Mouse (Mus musculus): Measurements from ENCODE around the gene Adgre5. TPM values are rescaled to one million over a fixed set of nuclear protein-coding genes. Genes with fewer than 3 reads are reported as not detected.
A peak's percentile ranks its signal among the peaks of the same experiment; 100 is the strongest.

The Adgre5 gene
- polyA plus RNA-seq, 1 experiment from 2014 or later: 40.7 TPM

DNA sequence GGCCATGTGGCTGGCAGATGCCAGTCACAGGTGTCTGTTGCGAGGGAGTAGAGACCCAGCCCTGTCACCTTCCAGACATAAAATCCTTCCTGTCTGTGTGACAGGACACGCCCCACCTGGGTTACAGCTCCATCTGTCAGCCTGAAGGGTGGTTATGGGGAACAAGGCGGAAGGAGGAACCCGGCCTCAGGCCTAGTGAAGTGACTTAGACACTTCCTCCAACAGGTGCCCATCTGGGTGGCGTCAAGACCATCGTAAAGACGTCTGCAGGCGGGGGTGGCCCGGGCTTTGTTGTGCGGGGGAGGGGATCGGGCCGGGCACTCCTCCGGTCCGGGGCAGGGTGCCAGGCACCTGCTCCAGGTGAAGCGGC lies 42.9 kb downstream of the Adgre5 start:
- peak overlapping the region; percentile 75 for H3K4me3 ChIP-seq (ENCODE audit: low read length)
- no peaks in the 10 kb centered on the region for H3K27me3 ChIP-seq (ENCODE audit: insufficient read depth, low read length)
- H3K36me3 ChIP-seq (ENCODE audit: insufficient read depth, low read length): no peaks in the 10 kb centered on the region
- H3K4me1 ChIP-seq (ENCODE audit: insufficient read depth, low read length): peaks cover 52% of the 10 kb centered on the region
- H3K4me2 ChIP-seq (replicated peaks; ENCODE audit: low read depth, low read length): peak overlapping the region; percentile 92
- 0 out of 2 replicates have a peak, but pooled peaks cover 3% of the 10 kb centered on the region for H3K9me3 ChIP-seq (ENCODE audit: low read length)
- H3K27ac ChIP-seq (ENCODE audit: low read length): peak overlapping the region; percentile 92
- peak; percentile 24 for ATAC-seq (ENCODE audit: low FRiP score, low TSS enrichment)
- WGBS: under 1% methylated on average over 15 of the region's 15 CpGs
- H3K9ac ChIP-seq (replicated peaks; ENCODE audit: low read length): peak overlapping the region; percentile 95

DNA sequence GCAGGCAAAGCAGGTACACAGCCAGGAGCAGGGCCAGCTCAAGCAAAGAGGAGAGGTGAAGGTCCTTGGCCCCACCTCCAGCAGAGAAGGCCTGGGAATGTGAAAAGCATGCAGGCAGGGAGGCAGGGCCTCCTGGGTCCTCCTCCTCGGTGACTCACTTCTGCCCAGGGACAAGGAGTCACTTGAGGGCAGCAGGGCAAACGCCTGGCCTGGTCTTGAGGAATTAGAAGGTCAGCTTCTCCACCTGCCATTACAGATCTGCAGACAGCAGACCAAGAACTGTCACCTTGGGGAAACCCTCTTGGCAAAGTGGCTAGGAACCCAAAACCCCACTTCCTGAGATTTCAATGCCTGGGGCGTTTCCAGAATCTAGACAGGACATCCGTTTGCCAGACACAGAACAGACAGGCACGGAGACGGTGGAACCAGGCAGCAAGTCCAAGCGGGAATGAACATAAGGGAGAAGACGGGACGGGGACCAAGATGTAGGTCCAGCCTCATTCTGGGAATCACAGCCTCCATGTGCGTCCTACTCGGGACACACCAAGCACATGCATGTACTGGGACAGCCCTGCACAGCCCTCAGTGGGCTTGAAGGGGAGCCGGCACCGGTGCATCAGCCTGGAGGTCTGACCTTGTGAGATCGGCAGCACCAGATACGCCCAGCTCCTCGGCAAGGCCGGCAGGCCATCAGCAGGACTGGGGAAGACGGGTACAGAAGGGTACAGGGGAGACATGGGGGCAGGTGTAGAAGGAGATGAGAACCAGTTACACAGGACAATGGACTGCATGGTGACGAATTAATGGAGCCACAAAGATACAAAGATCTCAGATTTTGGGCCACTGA lies 43.5 kb downstream of the Adgre5 start:
- peak overlapping the region; percentile 92 for H3K4me2 ChIP-seq (replicated peaks; ENCODE audit: low read depth, low read length)
- WGBS: 29% methylated on average over 19 of the region's 19 CpGs
- ATAC-seq (ENCODE audit: low FRiP score, low TSS enrichment): no peak
- H3K4me1 ChIP-seq (ENCODE audit: insufficient read depth, low read length): peaks cover 52% of the 10 kb centered on the region
- no peaks in the 10 kb centered on the region for H3K27me3 ChIP-seq (ENCODE audit: insufficient read depth, low read length)
- peaks cover under 1% of the 10 kb centered on the region; the same call in 1 of the 2 replicates for H3K36me3 ChIP-seq (ENCODE audit: insufficient read depth, low read length)
- H3K4me3 ChIP-seq (ENCODE audit: low read length): peak overlapping the region; percentile 75
- H3K27ac ChIP-seq (ENCODE audit: low read length): peak overlapping the region; percentile 92
- H3K9ac ChIP-seq (replicated peaks; ENCODE audit: low read length): peak overlapping the region; percentile 95
- 0 out of 2 replicates have a peak, but pooled peaks cover 3% of the 10 kb centered on the region for H3K9me3 ChIP-seq (ENCODE audit: low read length)

DNA sequence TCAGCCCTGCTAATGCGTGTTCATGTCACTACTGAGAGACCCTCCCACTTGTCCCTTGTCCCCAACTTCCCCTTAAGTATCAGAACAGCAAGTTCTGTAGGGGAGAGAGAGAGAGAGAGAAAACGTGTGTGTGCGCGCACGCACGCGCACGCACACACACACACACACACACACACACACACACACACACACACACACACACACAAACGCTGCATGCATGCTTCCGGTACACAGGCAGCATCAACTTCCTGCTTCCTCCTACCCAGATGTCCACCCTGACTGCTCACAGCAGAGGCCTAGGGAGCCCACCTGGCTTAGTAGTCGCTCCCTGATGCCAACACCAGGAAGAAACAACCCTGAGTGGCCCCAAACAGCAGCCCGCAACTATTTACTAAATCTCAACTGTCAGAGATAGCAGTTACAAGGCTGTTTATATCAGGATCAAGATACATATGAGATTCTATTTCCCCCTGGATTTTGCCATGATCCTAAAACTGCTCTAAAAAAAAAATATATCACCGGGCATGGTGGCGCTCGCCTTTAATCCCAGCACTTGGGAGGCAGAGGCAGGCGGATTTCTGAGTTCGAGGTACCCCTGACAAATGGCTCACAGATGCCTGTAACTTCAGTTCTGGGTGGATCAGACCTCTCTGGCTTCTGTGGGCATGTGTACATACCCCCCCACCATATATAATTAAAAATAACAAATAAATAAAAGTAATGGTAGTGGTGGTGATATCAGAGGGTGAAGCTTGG lies 45.6 kb downstream of the Adgre5 start:
- Histone ChIP-seq H3K36me3 (ENCODE audit: insufficient read depth, low read length) (peaks cover 21% of the 10 kb centered on the region), H3K27me3 (ENCODE audit: insufficient read depth, low read length) (no peaks in the 10 kb centered on the region), H3K4me2 (replicated peaks; ENCODE audit: low read depth, low read length) (no peak overlapping the region), H3K27ac (ENCODE audit: low read length) (peak overlapping the region; percentile 12; the same call in 1 of the 2 replicates), H3K4me3 (ENCODE audit: low read length) (no peak overlapping the region), H3K9ac (replicated peaks; ENCODE audit: low read length) (no peak overlapping the region), H3K9me3 (ENCODE audit: low read length) (no peaks in the 10 kb centered on the region), H3K4me1 (ENCODE audit: insufficient read depth, low read length) (peaks cover 52% of the 10 kb centered on the region)
- ATAC-seq (ENCODE audit: low FRiP score, low TSS enrichment): no peak
- WGBS: 84% methylated on average over 9 of the region's 17 CpGs

DNA sequence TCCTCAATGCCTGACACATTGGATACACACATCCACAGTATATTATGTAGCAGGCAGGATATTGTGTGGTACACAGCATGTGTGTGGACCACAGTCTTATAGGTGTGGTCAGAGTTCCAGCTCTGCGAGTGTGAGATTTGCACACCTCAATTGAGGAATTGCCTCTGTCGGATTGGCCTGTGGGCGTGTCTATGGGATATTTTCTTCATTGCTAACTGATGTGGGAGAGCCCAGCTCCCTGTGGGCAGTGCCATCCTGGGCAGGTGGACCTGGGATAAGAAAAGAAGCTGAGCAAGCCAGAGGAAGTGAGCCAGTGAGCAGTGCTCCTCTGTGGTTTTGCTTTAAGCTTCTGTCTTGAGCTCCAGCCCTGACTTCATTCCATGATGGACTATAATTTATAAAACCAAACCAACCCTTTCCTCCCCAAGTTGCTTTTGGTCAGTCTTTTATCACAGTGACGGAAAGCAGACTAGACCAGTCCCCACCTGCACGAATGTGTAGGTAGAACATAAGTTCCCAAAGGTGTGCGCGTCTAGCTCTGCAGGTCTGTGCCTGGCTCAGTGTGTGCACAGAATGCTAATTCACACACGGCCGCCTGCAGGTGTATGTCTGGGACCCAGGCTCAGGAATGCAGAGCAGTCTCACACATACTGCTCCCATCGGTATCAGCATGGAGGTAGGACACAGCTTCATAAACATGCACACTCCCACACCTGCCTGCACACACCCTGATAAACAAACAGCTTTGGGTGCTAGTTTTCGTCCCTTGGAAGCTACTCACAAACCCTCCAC lies 46.6 kb downstream of the Adgre5 start:
- peak; percentile 20 for ATAC-seq (ENCODE audit: low FRiP score, low TSS enrichment)
- WGBS: 72% methylated on average over 11 of the region's 11 CpGs

DNA sequence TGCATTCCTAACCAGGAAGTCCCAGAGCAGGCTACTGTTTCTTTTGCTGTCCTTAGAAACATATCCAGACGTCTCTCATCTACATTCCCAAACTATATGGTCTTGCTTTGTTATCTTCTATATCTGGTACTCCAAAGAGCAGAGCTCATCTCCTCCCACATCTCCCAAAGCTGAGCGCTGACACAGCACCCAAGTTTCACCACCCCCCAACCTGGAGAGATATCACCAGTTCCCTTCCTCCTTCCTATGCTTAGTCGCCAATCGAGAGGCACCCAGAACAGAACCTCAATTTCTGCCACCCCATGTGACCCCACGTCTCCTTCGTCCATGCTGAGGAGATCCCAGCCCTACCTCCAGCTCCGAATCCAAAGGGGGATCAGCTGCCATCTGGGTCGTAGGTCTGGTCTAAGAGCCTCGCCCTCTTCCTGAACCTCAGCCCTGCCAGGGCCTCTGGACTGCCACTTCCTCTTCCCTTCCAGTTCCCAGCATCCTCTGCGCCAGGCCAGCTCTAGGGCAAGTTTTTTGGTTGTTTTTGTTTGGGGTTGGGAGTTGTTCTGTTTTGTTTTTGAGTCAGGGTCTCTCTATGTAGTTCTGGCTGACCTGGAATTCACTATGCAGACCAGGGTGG lies 47.4 kb downstream of the Adgre5 start:
- Histone ChIP-seq H3K36me3 (ENCODE audit: insufficient read depth, low read length) (peaks cover 27% of the 10 kb centered on the region), H3K27ac (ENCODE audit: low read length) (peak overlapping the region; percentile 45; the same call in 1 of the 2 replicates), H3K9ac (replicated peaks; ENCODE audit: low read length) (no peak overlapping the region), H3K4me2 (replicated peaks; ENCODE audit: low read depth, low read length) (no peak overlapping the region), H3K9me3 (ENCODE audit: low read length) (no peaks in the 10 kb centered on the region), H3K4me3 (ENCODE audit: low read length) (no peak overlapping the region), H3K27me3 (ENCODE audit: insufficient read depth, low read length) (no peaks in the 10 kb centered on the region), H3K4me1 (ENCODE audit: insufficient read depth, low read length) (peaks cover 40% of the 10 kb centered on the region)
- no peak for ATAC-seq (ENCODE audit: low FRiP score, low TSS enrichment)
- WGBS: 68% methylated on average over 10 of the region's 10 CpGs

More for the DNA sequence above, 46.6 kb downstream of the Adgre5 start:
- H3K4me2 ChIP-seq (replicated peaks; ENCODE audit: low read depth, low read length): no peak overlapping the region
- H3K36me3 ChIP-seq (ENCODE audit: insufficient read depth, low read length): peaks cover 26% of the 10 kb centered on the region
- no peak overlapping the region for H3K9ac ChIP-seq (replicated peaks; ENCODE audit: low read length)
- H3K4me1 ChIP-seq (ENCODE audit: insufficient read depth, low read length): peaks cover 43% of the 10 kb centered on the region
- H3K9me3 ChIP-seq (ENCODE audit: low read length): no peaks in the 10 kb centered on the region
- no peak overlapping the region for H3K4me3 ChIP-seq (ENCODE audit: low read length)
- H3K27me3 ChIP-seq (ENCODE audit: insufficient read depth, low read length): no peaks in the 10 kb centered on the region
- peak overlapping the region; percentile 45; the same call in 1 of the 2 replicates for H3K27ac ChIP-seq (ENCODE audit: low read length)

DNA sequence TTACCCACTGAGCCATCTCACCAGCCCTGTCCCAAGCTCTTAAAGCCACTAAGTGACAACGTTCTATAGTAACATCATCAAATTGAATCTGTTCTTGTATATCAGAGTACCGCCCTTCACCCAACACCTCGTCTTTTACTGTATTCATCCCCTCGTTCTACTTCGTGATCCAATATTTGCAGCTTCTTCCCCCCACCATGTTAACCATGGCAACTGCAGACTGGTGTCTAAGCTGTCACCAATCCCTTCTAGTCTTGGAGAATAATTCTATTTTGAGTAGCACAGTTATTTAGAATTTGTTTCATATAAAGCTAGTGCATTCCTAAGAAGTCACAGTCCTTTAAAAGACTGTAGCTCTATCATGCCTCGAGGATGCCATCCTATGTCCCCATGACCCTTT lies 51.9 kb downstream of the Adgre5 start:
- WGBS: 88% methylated on average over 6 of the region's 6 CpGs
- Histone ChIP-seq H3K36me3 (ENCODE audit: insufficient read depth, low read length) (peaks cover 51% of the 10 kb centered on the region), H3K4me1 (ENCODE audit: insufficient read depth, low read length) (peaks cover 8% of the 10 kb centered on the region), H3K9ac (replicated peaks; ENCODE audit: low read length) (no peak overlapping the region), H3K27ac (ENCODE audit: low read length) (no peak overlapping the region), H3K27me3 (ENCODE audit: insufficient read depth, low read length) (no peaks in the 10 kb centered on the region), H3K4me2 (replicated peaks; ENCODE audit: low read depth, low read length) (no peak overlapping the region), H3K4me3 (ENCODE audit: low read length) (no peak overlapping the region), H3K9me3 (ENCODE audit: low read length) (no peaks in the 10 kb centered on the region)
- no peak for ATAC-seq (ENCODE audit: low FRiP score, low TSS enrichment)

DNA sequence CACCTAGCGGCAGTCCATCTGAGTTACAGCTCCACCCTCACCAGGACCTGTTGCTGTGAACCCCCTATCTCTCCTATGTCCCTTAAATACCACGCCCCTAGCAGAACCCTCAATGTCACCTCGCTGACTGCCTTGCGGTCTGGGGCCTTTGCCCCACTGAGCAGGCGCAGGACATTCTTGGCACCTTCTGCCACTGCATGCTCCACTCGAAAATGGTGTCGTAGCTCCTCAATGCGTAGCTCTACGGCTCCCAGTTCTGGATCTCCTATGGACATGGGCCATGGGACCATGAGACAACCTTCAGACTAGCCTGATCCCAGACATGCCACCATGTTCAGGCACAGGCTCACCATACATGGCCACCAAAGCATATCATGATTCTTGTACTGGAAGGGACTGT lies 56.6 kb downstream of the Adgre5 start:
- no peak overlapping the region for H3K4me2 ChIP-seq (replicated peaks; ENCODE audit: low read depth, low read length)
- no peaks in the 10 kb centered on the region for H3K27me3 ChIP-seq (ENCODE audit: insufficient read depth, low read length)
- no peak overlapping the region for H3K4me3 ChIP-seq (ENCODE audit: low read length)
- no peak for ATAC-seq (ENCODE audit: low FRiP score, low TSS enrichment)
- no peak overlapping the region for H3K27ac ChIP-seq (ENCODE audit: low read length)
- no peaks in the 10 kb centered on the region for H3K9me3 ChIP-seq (ENCODE audit: low read length)
- no peak overlapping the region for H3K9ac ChIP-seq (replicated peaks; ENCODE audit: low read length)
- WGBS: 92% methylated on average over 9 of the region's 9 CpGs
- H3K4me1 ChIP-seq (ENCODE audit: insufficient read depth, low read length): 0 out of 2 replicates have a peak, but pooled peaks cover 7% of the 10 kb centered on the region
- H3K36me3 ChIP-seq (ENCODE audit: insufficient read depth, low read length): peaks cover 47% of the 10 kb centered on the region

DNA sequence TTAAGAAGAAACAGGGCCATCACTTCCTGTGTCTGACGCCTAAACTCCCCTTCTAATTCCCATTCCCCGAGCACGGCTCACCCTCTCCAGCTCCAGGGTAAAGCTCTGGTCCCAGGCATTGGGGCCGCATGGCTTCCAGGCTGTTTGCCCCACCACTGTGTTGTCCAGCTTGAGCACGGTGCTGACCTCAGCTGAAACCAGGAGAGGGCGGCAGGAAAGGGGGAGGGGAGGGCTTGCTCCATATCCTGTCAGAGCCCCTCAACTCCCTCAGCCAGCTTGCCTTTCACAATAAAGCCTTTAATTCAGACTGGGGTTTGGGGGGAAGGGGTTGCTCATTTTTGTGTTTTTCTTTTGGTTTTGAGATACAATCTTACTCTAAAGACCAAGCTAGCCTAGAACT lies 60.0 kb downstream of the Adgre5 start:
- 0 out of 2 replicates have a peak, but pooled peaks cover 7% of the 10 kb centered on the region for H3K4me1 ChIP-seq (ENCODE audit: insufficient read depth, low read length)
- peaks cover 59% of the 10 kb centered on the region for H3K36me3 ChIP-seq (ENCODE audit: insufficient read depth, low read length)
- no peaks in the 10 kb centered on the region for H3K9me3 ChIP-seq (ENCODE audit: low read length)
- peak overlapping the region; percentile 6 for H3K27ac ChIP-seq (ENCODE audit: low read length)
- no peaks in the 10 kb centered on the region for H3K27me3 ChIP-seq (ENCODE audit: insufficient read depth, low read length)
- WGBS: 11% methylated on average over 6 of the region's 6 CpGs
- H3K9ac ChIP-seq (replicated peaks; ENCODE audit: low read length): no peak overlapping the region
- H3K4me2 ChIP-seq (replicated peaks; ENCODE audit: low read depth, low read length): no peak overlapping the region
- ATAC-seq (ENCODE audit: low FRiP score, low TSS enrichment): peak; percentile 76
- no peak overlapping the region for H3K4me3 ChIP-seq (ENCODE audit: low read length)

DNA sequence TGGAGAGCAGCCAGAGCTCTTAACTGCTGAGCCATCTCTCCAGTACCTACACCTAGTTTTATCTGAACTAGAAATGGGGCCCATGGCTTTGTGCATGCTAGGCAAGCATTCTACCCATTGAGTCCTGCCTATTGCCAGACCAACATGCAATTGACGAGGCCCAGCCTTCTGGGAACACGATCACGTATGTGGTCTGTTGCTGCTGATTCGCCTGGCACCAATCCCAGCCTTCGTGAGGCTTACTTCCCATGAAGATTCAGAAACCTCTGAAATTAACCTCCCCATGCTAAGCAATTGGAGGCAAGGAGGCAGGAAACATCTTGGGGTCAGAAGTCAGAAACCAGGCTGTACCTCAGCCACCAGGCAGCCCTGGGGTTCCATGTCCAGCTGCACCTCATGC lies 60.5 kb downstream of the Adgre5 start:
- Histone ChIP-seq H3K4me2 (replicated peaks; ENCODE audit: low read depth, low read length) (no peak overlapping the region), H3K27ac (ENCODE audit: low read length) (peak overlapping the region; percentile 6; the same call in 1 of the 2 replicates), H3K9me3 (ENCODE audit: low read length) (no peaks in the 10 kb centered on the region), H3K4me1 (ENCODE audit: insufficient read depth, low read length) (0 out of 2 replicates have a peak, but pooled peaks cover 7% of the 10 kb centered on the region), H3K27me3 (ENCODE audit: insufficient read depth, low read length) (no peaks in the 10 kb centered on the region), H3K4me3 (ENCODE audit: low read length) (no peak overlapping the region), H3K9ac (replicated peaks; ENCODE audit: low read length) (no peak overlapping the region), H3K36me3 (ENCODE audit: insufficient read depth, low read length) (peaks cover 57% of the 10 kb centered on the region)
- ATAC-seq (ENCODE audit: low FRiP score, low TSS enrichment): no peak
- WGBS: 69% methylated on average over 5 of the region's 5 CpGs
